Mouse (Mus musculus) intestine, embryonic 16.5 days (tissue): Measurements from ENCODE around the gene Coro2a. TPM values are rescaled to one million over a fixed set of nuclear protein-coding genes. Genes with fewer than 3 reads are reported as not detected.
A peak's percentile ranks its signal among the peaks of the same experiment; 100 is the strongest.

Source experiments
- ATAC-seq: fragments of 200-750 bp; cut with Nextera tagmentation; 2 replicates; pipeline ENCODE4 v1.8.0; 2017; ENCODE audit warnings: moderate TSS enrichment, moderate library complexity
- H3K27ac ChIP-seq: fragments of 300-500 bp; sonication (generic); 2 replicates; pipeline ENCODE4 v1.5.1; 2014; ENCODE audit warnings: mild to moderate bottlenecking, low read length
- H3K27me3 ChIP-seq: fragments of 300-500 bp; sonication (generic); replicated peaks from 2 replicates; pipeline ENCODE4 v1.6.1; 2014; ENCODE audit warnings: low read length, control low read depth, mixed read lengths; ENCODE audit not compliant: control insufficient read depth, insufficient read depth
- H3K36me3 ChIP-seq: fragments of 300-500 bp; sonication (generic); 2 replicates; pipeline ENCODE4 v1.6.1; 2014; ENCODE audit warnings: low read length, control low read depth; ENCODE audit not compliant: control insufficient read depth, insufficient read depth
- H3K4me1 ChIP-seq: fragments of 300-500 bp; sonication (generic); 2 replicates; pipeline ENCODE4 v1.6.1; 2014; ENCODE audit warnings: low read length, control low read depth, mixed read lengths; ENCODE audit not compliant: control insufficient read depth, insufficient read depth
- H3K4me2 ChIP-seq: fragments of 300-500 bp; sonication (generic); 2 replicates; pipeline ENCODE4 v1.6.1; 2014; ENCODE audit warnings: low read depth, low read length, control low read depth
- H3K4me3 ChIP-seq: fragments of 300-500 bp; sonication (generic); 2 replicates; pipeline ENCODE4 v1.5.1; 2014; ENCODE audit warnings: mild to moderate bottlenecking, low read length
- H3K9ac ChIP-seq: fragments of 300-500 bp; sonication (generic); 2 replicates; pipeline ENCODE4 v1.6.1; 2014; ENCODE audit warnings: low read depth, low read length
- H3K9me3 ChIP-seq: fragments of 300-500 bp; sonication (generic); 2 replicates; pipeline ENCODE4 v1.6.1; 2016; ENCODE audit warnings: low read length, control low read depth; ENCODE audit not compliant: control insufficient read depth
- WGBS: fragments of 180-500 bp; shearing (Covaris S2); extraction: QIAGEN DNeasy Blood & Tissue Kit; methylation state at CpG from one replicate; pipeline ENCODE4 v1.1.7; 2014; 5-methylcytosine and 5-hydroxymethylcytosine counted together
- polyA plus RNA-seq: library from polyadenylated mRNA; unstranded; fragments of >200 nt; fragmentation: Nextera tagmentation; extraction: Ambion mirVana; gene quantifications from 2 replicates; pipeline ENCODE4 v1.2.1, GENCODE M21; 2015

Coro2a gene
- polyA plus RNA-seq, 1 experiment from 2014 or later = 99.8 TPM

GRCm38 (mm10) chr4:46572616-46573015 is 29.4 kb downstream of the Coro2a start:
- Histone ChIP-seq H3K9ac (no peak overlapping the region), H3K9me3 (no peaks in the 10 kb centered on the region), H3K4me1 (peaks cover 24% of the 10 kb centered on the region), H3K4me2 (no peak overlapping the region), H3K27ac (no peak overlapping the region; the same call in 1 of the 2 replicates), H3K36me3 (no peaks in the 10 kb centered on the region), H3K4me3 (no peak overlapping the region), H3K27me3 (no peaks in the 10 kb centered on the region)
- 0 out of 2 replicates have a peak, but pooled peaks have one; percentile 12 for ATAC-seq
- WGBS = 82% methylated on average over 4 of the region's 4 CpGs

DNA sequence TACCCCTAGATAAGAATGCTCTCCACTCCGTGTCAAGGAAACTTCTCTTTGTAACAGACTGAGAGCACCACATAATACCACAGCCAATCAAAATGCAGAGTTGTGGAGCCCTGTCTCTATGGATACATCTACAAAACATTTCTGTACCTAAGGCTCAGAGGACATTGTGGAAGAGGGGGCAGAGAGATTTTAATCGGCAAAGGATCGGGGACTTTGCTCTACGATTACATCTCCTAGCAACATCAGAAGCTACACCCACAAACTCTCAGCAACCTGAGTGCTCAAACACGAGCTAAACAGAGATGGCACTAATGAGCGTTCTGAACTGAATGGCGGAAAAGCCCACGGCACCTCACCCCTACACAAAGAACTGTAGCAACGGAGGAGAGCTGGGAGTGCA is 30.3 kb downstream of the Coro2a start:
- Histone ChIP-seq H3K4me3 (no peak overlapping the region), H3K36me3 (no peaks in the 10 kb centered on the region), H3K4me1 (peaks cover 24% of the 10 kb centered on the region), H3K9ac (no peak overlapping the region), H3K27ac (no peak overlapping the region), H3K9me3 (no peaks in the 10 kb centered on the region), H3K27me3 (no peaks in the 10 kb centered on the region), H3K4me2 (no peak overlapping the region)
- no peak for ATAC-seq
- 86% methylated on average over 9 of the region's 9 CpGs for WGBS

GRCm38 (mm10) chr4:46569671-46570070 is 32.3 kb downstream of the Coro2a start:
- Histone ChIP-seq H3K27me3 (no peaks in the 10 kb centered on the region), H3K4me2 (no peak overlapping the region), H3K4me3 (no peak overlapping the region), H3K36me3 (no peaks in the 10 kb centered on the region), H3K9me3 (no peaks in the 10 kb centered on the region), H3K9ac (no peak overlapping the region), H3K4me1 (peaks cover 21% of the 10 kb centered on the region), H3K27ac (no peak overlapping the region)
- WGBS = 49% methylated on average over 5 of the region's 5 CpGs
- no peak for ATAC-seq

- H3K27ac ChIP-seq = no peak overlapping the region
- 85% methylated on average over 8 of the region's 8 CpGs for WGBS
- H3K9ac ChIP-seq = no peak overlapping the region
- H3K27me3 ChIP-seq = no peaks in the 10 kb centered on the region
- H3K9me3 ChIP-seq = no peaks in the 10 kb centered on the region
- H3K4me1 ChIP-seq = peaks cover 6% of the 10 kb centered on the region; the same call in 1 of the 2 replicates
- no peak overlapping the region for H3K4me3 ChIP-seq
- no peak overlapping the region for H3K4me2 ChIP-seq
- ATAC-seq = no peak
- no peaks in the 10 kb centered on the region for H3K36me3 ChIP-seq
These were observed 33.8 kb downstream of the Coro2a start for GRCm38 (mm10) chr4:46568169-46568568.

GRCm38 (mm10) chr4:46566931-46567671 is 34.9 kb downstream of the Coro2a start:
- no peak for ATAC-seq
- Histone ChIP-seq H3K9me3 (no peaks in the 10 kb centered on the region), H3K9ac (no peak overlapping the region), H3K27ac (no peak overlapping the region), H3K4me2 (no peak overlapping the region), H3K27me3 (no peaks in the 10 kb centered on the region), H3K4me1 (peaks cover 4% of the 10 kb centered on the region; the same call in 1 of the 2 replicates), H3K36me3 (no peaks in the 10 kb centered on the region), H3K4me3 (no peak overlapping the region)
- WGBS = 70% methylated on average over 8 of the region's 8 CpGs

- H3K36me3 ChIP-seq = no peaks in the 10 kb centered on the region
- WGBS = 93% methylated on average over 4 of the region's 4 CpGs
- H3K27ac ChIP-seq = no peak overlapping the region
- H3K9ac ChIP-seq = no peak overlapping the region
- H3K4me3 ChIP-seq = no peak overlapping the region
- H3K9me3 ChIP-seq = no peaks in the 10 kb centered on the region
- peaks cover 5% of the 10 kb centered on the region; the same call in 1 of the 2 replicates for H3K4me1 ChIP-seq
- no peak for ATAC-seq
- H3K4me2 ChIP-seq = no peak overlapping the region
- H3K27me3 ChIP-seq = no peaks in the 10 kb centered on the region
These were observed 36.5 kb downstream of the Coro2a start for GRCm38 (mm10) chr4:46565393-46565955.

GRCm38 (mm10) chr4:46564247-46564646 is 37.8 kb downstream of the Coro2a start:
- H3K4me1 ChIP-seq = peaks cover 11% of the 10 kb centered on the region
- H3K36me3 ChIP-seq = no peaks in the 10 kb centered on the region
- H3K4me2 ChIP-seq = no peak overlapping the region
- no peaks in the 10 kb centered on the region for H3K9me3 ChIP-seq
- no peak for ATAC-seq
- H3K27ac ChIP-seq = peak overlapping the region; percentile 11; the same call in 1 of the 2 replicates
- no peaks in the 10 kb centered on the region for H3K27me3 ChIP-seq
- H3K4me3 ChIP-seq = no peak overlapping the region
- no peak overlapping the region for H3K9ac ChIP-seq
- 79% methylated on average over 4 of the region's 4 CpGs for WGBS

DNA sequence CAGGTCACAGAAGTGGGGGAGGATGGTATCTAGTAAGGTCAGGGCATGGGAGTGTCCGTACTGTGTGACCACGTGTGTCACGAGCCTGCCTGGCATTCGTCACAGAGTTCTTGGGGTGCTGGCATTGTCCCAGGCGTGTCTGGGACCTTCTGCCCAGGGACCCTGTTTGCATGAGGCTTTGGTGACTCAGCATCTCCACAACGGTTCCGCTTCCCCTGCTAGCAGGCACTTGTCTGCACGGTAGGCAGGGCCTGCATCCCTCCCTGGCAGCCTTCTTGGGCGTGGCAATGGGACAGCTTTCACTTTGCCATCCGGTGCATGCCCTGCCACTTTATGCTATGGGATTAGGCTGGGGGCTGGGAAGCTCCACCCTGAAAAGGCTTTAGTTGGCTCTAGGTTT is 38.2 kb downstream of the Coro2a start:
- Histone ChIP-seq H3K27ac (peak overlapping the region; percentile 11; the same call in 1 of the 2 replicates), H3K4me3 (no peak overlapping the region), H3K9ac (no peak overlapping the region), H3K27me3 (no peaks in the 10 kb centered on the region), H3K4me1 (peaks cover 13% of the 10 kb centered on the region), H3K36me3 (no peaks in the 10 kb centered on the region), H3K4me2 (no peak overlapping the region), H3K9me3 (no peaks in the 10 kb centered on the region)
- ATAC-seq = no peak
- WGBS = 59% methylated on average over 10 of the region's 10 CpGs

DNA sequence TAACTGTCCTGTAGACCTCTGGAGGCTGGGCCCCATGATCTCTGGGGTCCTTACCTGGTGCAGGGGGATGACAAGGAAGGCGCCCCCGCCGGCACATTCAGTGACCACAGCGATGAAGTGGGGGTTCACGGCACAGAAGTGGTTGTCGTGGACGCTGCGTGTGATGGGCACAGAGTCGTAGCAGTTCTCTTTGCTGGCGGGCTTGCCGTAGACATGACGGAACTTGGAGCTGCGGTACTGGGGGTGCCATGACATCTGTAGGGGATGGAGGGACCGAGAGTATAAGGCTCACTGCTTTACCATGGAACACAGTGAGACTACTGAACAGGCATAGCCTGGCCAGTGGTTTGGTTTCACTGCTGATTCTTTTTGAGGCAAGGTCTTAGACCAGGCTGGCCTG is 39.2 kb downstream of the Coro2a start:
- Histone ChIP-seq H3K27me3 (no peaks in the 10 kb centered on the region), H3K9me3 (no peaks in the 10 kb centered on the region), H3K9ac (no peak overlapping the region), H3K4me1 (peaks cover 19% of the 10 kb centered on the region), H3K27ac (no peak overlapping the region), H3K36me3 (no peaks in the 10 kb centered on the region), H3K4me3 (no peak overlapping the region), H3K4me2 (no peak overlapping the region)
- ATAC-seq = no peak
- 95% methylated on average over 14 of the region's 14 CpGs for WGBS
